Mouse (Mus musculus): ENCODE measurements around the gene Rgl2.

- no peak for TF ChIP-seq GATA1 (IDR thresholded peaks at IDR 0.05; ENCODE audit: low read length)
- no peak for TF ChIP-seq TAL1 (IDR thresholded peaks at IDR 0.05; ENCODE audit: low read length)
Observed at GRCm38 (mm10) chr17:33916294-33916693, 13.0 kb upstream of the Rgl2 start.
